Mouse (Mus musculus) heart, embryonic 12.5 days (tissue): ENCODE results near the gene Jdp2. TPM values are rescaled to one million over a fixed set of nuclear protein-coding genes. Genes with fewer than 3 reads are reported as not detected.

Experiments used
- ATAC-seq: fragments of 200-750 bp; cut with Nextera tagmentation; 2 replicates; pipeline ENCODE4 v1.8.0; 2017; ENCODE audit warnings: moderate TSS enrichment, moderate library complexity; ENCODE audit not compliant: insufficient number of reproducible peaks, low FRiP score
- H3K27ac ChIP-seq: fragments of 300-500 bp; sonication (generic); 2 replicates; pipeline ENCODE4 v1.5.1; 2016; ENCODE audit warnings: mild to moderate bottlenecking, moderate library complexity; ENCODE audit not compliant: poor library complexity, severe bottlenecking
- H3K27me3 ChIP-seq: fragments of 300-500 bp; sonication (generic); replicated peaks from 2 replicates; pipeline ENCODE4 v1.6.1; 2016; ENCODE audit warnings: mild to moderate bottlenecking, moderate library complexity
- H3K36me3 ChIP-seq: fragments of 300-500 bp; sonication (generic); 2 replicates; pipeline ENCODE4 v1.6.1; 2016; ENCODE audit warnings: mild to moderate bottlenecking, moderate library complexity
- H3K4me1 ChIP-seq: fragments of 300-500 bp; sonication (generic); replicated peaks from 2 replicates; pipeline ENCODE4 v1.6.1; 2016; ENCODE audit warnings: mild to moderate bottlenecking
- H3K4me2 ChIP-seq: fragments of 300-500 bp; sonication (generic); 2 replicates; pipeline ENCODE4 v1.6.1; 2016; ENCODE audit warnings: mild to moderate bottlenecking, moderate library complexity
- H3K4me3 ChIP-seq: fragments of 300-500 bp; sonication (generic); 2 replicates; pipeline ENCODE4 v1.5.1; 2016; ENCODE audit warnings: mild to moderate bottlenecking
- H3K9ac ChIP-seq: fragments of 300-500 bp; sonication (generic); 2 replicates; pipeline ENCODE4 v1.6.1; 2016; ENCODE audit warnings: mild to moderate bottlenecking, moderate library complexity
- H3K9me3 ChIP-seq: fragments of 300-500 bp; sonication (generic); replicated peaks from 2 replicates; pipeline ENCODE4 v1.6.1; 2016; ENCODE audit warnings: mild to moderate bottlenecking, moderate library complexity
- WGBS: fragments of 180-500 bp; shearing (Covaris S2); methylation state at CpG from one replicate; pipeline ENCODE4 v1.1.7; 2016; 5-methylcytosine and 5-hydroxymethylcytosine counted together
- polyA plus RNA-seq: library from polyadenylated mRNA; unstranded; fragments of >200 nt; fragmentation: Nextera tagmentation; extraction: Ambion mirVana; gene quantifications from 2 replicates; pipeline ENCODE4 v1.2.1, GENCODE M21; 2016

Jdp2 gene
- polyA plus RNA-seq, 1 experiment from 2014 or later: 0.56 TPM

DNA sequence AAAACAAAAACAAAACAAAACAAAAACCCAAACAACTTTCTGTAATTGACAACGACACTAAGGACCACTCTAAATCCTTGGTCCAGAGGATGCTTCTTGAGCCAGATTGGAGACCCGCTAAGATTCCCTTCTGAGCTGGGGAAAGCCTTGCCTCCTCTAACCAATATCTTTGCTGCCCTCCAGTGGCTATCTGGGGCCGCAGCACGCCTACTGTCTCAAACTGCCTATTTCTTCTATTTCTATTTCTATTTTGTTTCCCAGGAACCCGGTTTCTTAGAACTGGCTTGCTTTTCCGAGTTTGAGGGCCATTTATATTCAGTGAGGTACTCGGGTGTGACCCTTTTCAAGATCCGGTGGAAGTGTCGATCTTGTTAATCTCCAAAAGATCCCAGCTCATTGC, 64.1 kb downstream of the Jdp2 start:
- Histone ChIP-seq H3K4me3 (no peak overlapping the region), H3K27me3 (0 out of 2 replicates have a peak, but pooled peaks cover 3% of the 10 kb centered on the region), H3K9ac (no peak overlapping the region), H3K4me2 (no peak overlapping the region), H3K4me1 (peaks cover 9% of the 10 kb centered on the region), H3K36me3 (no peaks in the 10 kb centered on the region), H3K9me3 (no peaks in the 10 kb centered on the region), H3K27ac (no peak overlapping the region)
- no peak for ATAC-seq
- 15% methylated on average over 9 of the region's 9 CpGs for WGBS

DNA sequence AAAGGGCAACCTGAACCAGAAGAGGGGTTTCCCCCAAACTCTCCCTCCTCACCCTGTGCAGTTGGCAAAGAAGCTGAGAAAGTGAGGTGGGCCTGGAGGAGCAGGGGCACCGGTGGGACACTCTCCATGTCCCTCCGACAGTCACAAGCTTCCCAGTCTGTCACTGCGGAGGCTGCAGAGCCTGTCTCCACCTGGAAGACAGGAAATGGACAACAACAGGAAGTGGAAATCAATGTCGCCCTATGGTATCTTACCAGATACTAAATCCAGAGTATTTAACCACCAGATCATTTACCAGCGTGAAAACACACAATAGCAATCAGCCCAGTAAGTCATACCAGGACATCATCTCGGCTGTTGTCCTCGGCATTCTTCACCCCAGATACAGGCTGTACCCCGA, 67.3 kb downstream of the Jdp2 start:
- Histone ChIP-seq H3K4me2 (no peak overlapping the region), H3K27me3 (0 out of 2 replicates have a peak, but pooled peaks cover 3% of the 10 kb centered on the region), H3K9ac (no peak overlapping the region), H3K27ac (no peak overlapping the region), H3K36me3 (no peaks in the 10 kb centered on the region), H3K9me3 (no peaks in the 10 kb centered on the region), H3K4me3 (no peak overlapping the region), H3K4me1 (peaks cover 3% of the 10 kb centered on the region)
- 69% methylated on average over 8 of the region's 8 CpGs for WGBS
- ATAC-seq: no peak

DNA sequence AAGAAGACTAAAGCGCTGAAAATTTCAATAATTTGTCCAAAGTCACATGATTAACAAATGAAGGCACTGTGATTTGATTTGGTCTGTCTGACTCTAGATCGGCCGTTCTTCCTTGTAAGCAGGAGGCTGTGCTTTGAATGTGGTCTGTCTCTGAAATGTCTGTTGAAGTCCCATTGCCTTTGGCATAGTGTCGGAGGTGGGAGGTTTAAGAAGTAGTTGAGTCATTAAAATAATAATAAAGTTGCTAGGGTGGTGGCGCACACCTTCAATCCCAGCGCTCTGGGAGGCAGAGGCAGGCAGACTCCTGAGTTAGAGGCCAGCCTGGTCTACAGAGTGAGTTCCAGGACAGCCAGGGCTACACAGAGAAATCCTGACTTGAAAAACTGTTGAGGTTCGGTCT, 68.2 kb downstream of the Jdp2 start:
- Histone ChIP-seq H3K4me1 (peaks cover 3% of the 10 kb centered on the region), H3K9me3 (no peaks in the 10 kb centered on the region), H3K36me3 (no peaks in the 10 kb centered on the region), H3K9ac (no peak overlapping the region), H3K27ac (no peak overlapping the region), H3K27me3 (0 out of 2 replicates have a peak, but pooled peaks cover 3% of the 10 kb centered on the region), H3K4me2 (no peak overlapping the region), H3K4me3 (no peak overlapping the region)
- 88% methylated on average over 7 of the region's 7 CpGs for WGBS
- no peak for ATAC-seq

DNA sequence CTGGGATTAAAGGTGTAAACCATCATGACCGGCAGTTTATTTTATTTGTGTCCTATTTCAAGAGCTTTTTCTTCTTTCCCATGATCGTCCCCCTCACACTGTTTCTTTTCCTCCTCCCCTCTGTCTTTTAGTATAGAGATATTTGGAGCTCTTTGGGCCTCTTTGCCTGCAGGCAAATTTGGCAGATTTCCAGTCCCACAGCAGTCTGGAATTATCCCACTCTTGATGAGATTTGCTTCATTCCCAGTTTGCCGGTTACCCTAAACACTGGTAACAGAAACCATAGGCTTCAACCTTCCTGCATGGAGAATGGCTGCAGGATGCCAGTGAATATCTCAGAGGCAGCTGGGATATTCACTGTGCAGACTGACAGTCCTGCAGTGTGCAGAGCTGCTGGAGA, 69.9 kb downstream of the Jdp2 start:
- ATAC-seq: no peak
- Histone ChIP-seq H3K4me3 (no peak overlapping the region), H3K4me2 (no peak overlapping the region), H3K36me3 (no peaks in the 10 kb centered on the region), H3K4me1 (peaks cover 3% of the 10 kb centered on the region), H3K27me3 (0 out of 2 replicates have a peak, but pooled peaks cover 3% of the 10 kb centered on the region), H3K9ac (no peak overlapping the region), H3K9me3 (no peaks in the 10 kb centered on the region), H3K27ac (no peak overlapping the region)
- WGBS: 48% methylated on average over 3 of the region's 3 CpGs

DNA sequence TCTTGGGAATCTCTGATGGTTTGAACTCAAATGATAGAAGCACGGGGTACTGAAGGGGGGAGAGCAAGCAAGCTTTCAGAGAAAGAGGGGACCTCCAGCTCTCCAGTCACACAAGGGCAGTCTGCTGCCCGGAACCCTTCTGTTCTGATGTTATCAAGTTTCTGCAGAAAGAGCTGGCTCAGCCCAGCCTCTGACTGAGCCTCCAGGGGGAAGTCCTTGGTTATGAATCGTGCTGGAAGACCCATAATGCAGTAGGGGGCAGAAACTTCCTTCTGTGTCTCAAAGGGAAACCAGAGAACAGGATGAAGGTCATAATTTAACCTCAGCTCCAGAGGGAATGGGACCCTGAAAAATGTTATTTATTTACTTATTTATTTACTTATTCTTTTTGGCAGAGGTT, 71.3 kb downstream of the Jdp2 start:
- H3K4me1 ChIP-seq: peaks cover 3% of the 10 kb centered on the region
- H3K36me3 ChIP-seq: no peaks in the 10 kb centered on the region
- H3K4me3 ChIP-seq: no peak overlapping the region
- H3K4me2 ChIP-seq: no peak overlapping the region
- WGBS: 47% methylated on average over 3 of the region's 3 CpGs
- ATAC-seq: no peak
- H3K9ac ChIP-seq: no peak overlapping the region
- no peaks in the 10 kb centered on the region for H3K27me3 ChIP-seq
- no peaks in the 10 kb centered on the region for H3K9me3 ChIP-seq
- no peak overlapping the region for H3K27ac ChIP-seq

DNA sequence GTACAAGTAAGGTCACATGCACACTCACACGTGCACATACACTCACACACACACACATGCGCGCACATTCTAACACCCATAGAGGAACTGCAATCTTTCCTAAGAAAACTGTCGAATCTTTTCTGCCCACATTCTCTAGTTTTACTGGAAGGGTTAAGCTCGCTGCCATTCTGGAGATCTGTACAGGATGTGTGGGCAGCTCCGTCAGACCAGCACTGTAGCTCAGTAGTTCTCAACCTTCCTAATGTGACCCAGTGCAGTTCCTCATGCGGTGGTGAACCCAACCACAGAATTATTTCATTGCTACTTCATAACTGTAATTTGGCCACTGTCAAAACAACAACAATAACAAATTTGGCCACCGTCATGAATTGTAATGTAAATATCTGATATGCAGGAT, 75.1 kb downstream of the Jdp2 start:
- H3K4me2 ChIP-seq: no peak overlapping the region
- H3K27ac ChIP-seq: no peak overlapping the region
- WGBS: 86% methylated on average over 8 of the region's 8 CpGs
- H3K9me3 ChIP-seq: peaks cover 7% of the 10 kb centered on the region
- H3K4me3 ChIP-seq: no peak overlapping the region
- H3K4me1 ChIP-seq: peaks cover 2% of the 10 kb centered on the region
- no peaks in the 10 kb centered on the region for H3K27me3 ChIP-seq
- H3K9ac ChIP-seq: no peak overlapping the region
- H3K36me3 ChIP-seq: no peaks in the 10 kb centered on the region
- ATAC-seq: no peak

DNA sequence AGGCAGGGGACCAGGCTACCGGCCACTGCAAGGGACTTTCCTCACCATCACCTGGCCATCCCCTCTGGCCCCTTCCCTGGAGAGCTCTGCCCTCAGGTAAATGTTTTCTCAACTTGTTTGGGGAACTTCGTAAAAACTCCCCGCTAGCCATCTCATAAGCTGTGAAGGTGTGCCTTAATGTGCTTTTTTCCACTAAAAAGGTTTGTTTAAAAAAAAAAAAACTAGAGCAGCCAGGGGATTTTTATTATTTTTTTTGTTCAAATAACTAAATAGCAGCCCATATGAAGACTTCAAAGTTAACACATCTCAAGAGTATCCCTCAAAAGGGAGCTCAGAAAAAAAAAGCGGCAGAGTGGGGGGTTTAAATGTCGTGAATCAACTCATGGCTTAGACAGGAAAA, 80.3 kb downstream of the Jdp2 start:
- peaks cover 12% of the 10 kb centered on the region for H3K9me3 ChIP-seq
- no peak overlapping the region for H3K4me3 ChIP-seq
- H3K27me3 ChIP-seq: no peaks in the 10 kb centered on the region
- no peak overlapping the region for H3K9ac ChIP-seq
- no peak overlapping the region for H3K27ac ChIP-seq
- peaks cover 2% of the 10 kb centered on the region for H3K4me1 ChIP-seq
- no peak overlapping the region for H3K4me2 ChIP-seq
- no peaks in the 10 kb centered on the region for H3K36me3 ChIP-seq
- ATAC-seq: no peak
- WGBS: 75% methylated on average over 5 of the region's 5 CpGs

DNA sequence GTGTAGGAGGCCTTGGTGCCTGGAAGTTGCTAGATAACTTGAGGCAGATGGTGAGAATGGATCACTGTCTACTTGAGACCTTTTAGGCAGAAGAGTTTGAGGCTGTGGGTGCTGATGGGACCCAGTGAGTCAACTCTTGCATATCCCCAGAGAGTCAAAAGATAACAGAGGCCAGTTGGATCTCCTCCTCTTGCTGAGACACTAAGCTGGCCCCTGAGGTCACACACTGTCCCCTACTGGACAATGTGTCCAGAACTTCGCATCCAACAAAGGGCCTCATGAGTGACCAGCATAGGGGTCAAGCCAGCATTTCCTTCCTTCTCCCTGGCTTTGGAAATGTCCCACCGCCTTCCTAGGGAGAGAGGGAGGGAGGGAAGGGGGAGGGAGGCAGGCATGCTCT, 81.0 kb downstream of the Jdp2 start:
- WGBS: 38% methylated on average over 2 of the region's 2 CpGs
- no peak overlapping the region for H3K4me3 ChIP-seq
- H3K9ac ChIP-seq: no peak overlapping the region
- peaks cover 12% of the 10 kb centered on the region for H3K9me3 ChIP-seq
- no peaks in the 10 kb centered on the region for H3K27me3 ChIP-seq
- ATAC-seq: no peak
- H3K4me1 ChIP-seq: peaks cover 9% of the 10 kb centered on the region
- no peaks in the 10 kb centered on the region for H3K36me3 ChIP-seq
- no peak overlapping the region for H3K27ac ChIP-seq
- H3K4me2 ChIP-seq: no peak overlapping the region

DNA sequence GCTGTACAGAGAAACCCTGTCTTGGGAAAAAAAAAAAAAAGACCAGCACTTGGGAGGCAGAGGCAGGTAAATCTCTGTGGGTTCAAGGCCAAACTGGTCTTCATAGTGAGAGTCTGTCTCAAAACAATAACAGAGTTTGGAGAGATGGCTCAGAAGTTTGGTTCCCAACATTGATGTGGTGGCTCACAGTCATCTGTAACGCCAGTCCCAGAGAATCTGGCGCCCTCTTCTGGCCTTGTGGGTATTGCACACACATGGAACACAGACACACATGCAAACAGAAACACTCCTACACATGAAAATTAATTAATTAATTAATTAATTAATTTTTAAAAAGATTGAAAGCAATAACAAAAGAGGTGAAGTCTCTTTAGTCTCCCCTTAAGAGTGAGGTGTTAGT, 83.5 kb downstream of the Jdp2 start:
- H3K36me3 ChIP-seq: no peaks in the 10 kb centered on the region
- H3K27me3 ChIP-seq: no peaks in the 10 kb centered on the region
- ATAC-seq: no peak
- no peak overlapping the region for H3K27ac ChIP-seq
- H3K9me3 ChIP-seq: peaks cover 10% of the 10 kb centered on the region
- peaks cover 32% of the 10 kb centered on the region for H3K4me1 ChIP-seq
- H3K4me2 ChIP-seq: no peak overlapping the region
- H3K9ac ChIP-seq: no peak overlapping the region
- WGBS: 35% methylated on average over 2 of the region's 2 CpGs
- no peak overlapping the region for H3K4me3 ChIP-seq

DNA sequence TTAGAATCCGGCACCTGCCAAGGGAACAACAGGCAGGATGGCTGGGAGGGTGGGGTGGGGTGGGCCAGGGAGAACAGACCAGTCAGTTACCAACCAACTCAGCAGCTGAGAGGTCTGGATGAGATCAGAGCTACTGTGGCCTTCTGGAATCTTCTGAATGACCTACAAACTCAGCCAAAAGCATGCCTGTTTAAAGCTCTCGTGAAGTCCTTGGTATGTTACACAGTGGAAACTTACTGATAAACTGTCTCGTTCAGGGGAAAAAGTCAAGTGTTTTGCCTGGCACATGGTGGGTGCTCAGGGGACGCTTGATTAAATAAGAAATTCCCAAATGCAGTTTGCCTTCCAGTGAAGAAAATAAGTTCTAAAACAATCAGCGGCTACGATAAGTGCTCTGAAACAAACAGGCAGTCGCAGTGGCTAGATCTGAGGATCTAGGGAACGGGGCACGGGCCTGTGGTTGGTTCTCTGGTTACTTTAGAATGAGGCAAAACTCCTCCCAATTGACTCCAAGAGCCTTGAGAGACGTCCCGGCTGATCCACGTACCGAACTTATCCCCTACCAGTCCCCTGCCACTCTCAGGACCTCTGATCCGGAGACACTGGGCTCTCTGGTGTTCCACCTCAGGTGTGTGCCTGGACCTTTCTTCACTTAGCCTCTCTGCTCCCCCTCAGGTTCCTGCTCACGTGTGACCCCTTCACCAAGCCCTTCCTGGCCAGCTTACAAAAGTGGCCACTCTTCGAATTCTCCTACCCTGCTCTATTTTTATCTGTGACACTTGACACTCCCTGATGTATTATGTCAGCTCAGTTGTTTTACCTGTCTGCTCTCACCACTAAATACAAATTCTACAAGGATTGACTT, 85.8 kb downstream of the Jdp2 start:
- H3K9ac ChIP-seq: no peak overlapping the region
- H3K9me3 ChIP-seq: peaks cover 5% of the 10 kb centered on the region; the same call in 1 of the 2 replicates
- 0 out of 2 replicates have a peak, but pooled peaks cover 3% of the 10 kb centered on the region for H3K27me3 ChIP-seq
- no peaks in the 10 kb centered on the region for H3K36me3 ChIP-seq
- peaks cover 32% of the 10 kb centered on the region for H3K4me1 ChIP-seq
- no peak overlapping the region for H3K4me3 ChIP-seq
- ATAC-seq: no peak
- no peak overlapping the region for H3K4me2 ChIP-seq
- WGBS: 50% methylated on average over 16 of the region's 16 CpGs
- H3K27ac ChIP-seq: peak overlapping the region; percentile 25; the same call in 1 of the 2 replicates

DNA sequence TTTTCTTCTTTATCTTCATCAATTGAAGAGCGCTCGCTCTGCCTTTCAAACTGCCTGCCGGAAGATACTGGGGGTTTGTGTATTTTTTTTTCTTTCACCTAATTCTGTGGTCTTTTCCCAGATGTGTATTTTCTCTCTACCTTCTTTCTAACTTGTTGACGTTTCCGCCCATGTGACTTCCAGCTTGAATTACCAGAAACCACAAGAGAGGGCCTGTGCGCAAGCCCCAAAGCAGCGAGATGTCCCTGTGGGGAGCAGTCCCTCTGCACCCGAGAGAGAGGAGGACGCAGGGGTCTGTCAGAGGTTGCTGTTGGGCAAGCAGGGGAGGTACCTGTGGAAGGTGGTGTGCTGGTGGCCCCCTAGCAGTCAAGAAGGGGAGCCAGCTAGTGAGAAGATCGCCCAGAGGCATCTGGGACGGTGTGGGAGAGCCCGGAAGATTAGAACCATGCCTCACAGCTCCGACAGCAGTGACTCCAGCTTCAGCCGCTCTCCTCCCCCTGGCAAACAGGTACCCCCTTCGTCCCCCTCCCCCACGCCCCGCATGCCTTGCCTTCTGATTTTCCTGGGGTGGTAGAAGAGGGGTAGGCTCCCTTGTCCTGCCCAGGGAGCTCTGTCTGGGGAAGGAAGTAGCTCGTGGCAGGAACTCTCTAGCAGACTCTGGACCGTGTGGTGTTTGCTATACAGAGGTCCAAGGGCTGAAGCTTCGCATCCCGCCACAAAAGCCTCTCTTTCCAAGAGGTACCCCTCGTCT, 87.8 kb downstream of the Jdp2 start, which contains the start of gene Batf:
Gene Batf, plus strand, starts transcription at position 204 of the 751 bp plus-strand sequence.
- H3K27ac ChIP-seq: no peak within 1 kb of the TSS
- WGBS: 20% methylated on average over 22 of the region's 22 CpGs
- peak within 1 kb of the TSS; percentile 69 for H3K4me2 ChIP-seq
- peak within 1 kb of the TSS; percentile 33 for H3K4me3 ChIP-seq
- peak within 1 kb of the TSS; percentile 21 for H3K9ac ChIP-seq
- peaks cover 5% of the 10 kb centered on the region; the same call in 1 of the 2 replicates for H3K9me3 ChIP-seq
- no peaks in the 10 kb centered on the region for H3K36me3 ChIP-seq
- ATAC-seq: no peak
- H3K4me1 ChIP-seq: peaks cover 34% of the 10 kb centered on the region
- 0 out of 2 replicates have a peak, but pooled peaks cover 3% of the 10 kb centered on the region for H3K27me3 ChIP-seq
